Mouse (Mus musculus): Measurements from ENCODE around the gene Myh6. TPM values are rescaled to one million over a fixed set of nuclear protein-coding genes. Genes with fewer than 3 reads are reported as not detected.

The Myh6 gene
- polyA plus RNA-seq, 1 experiment from 2014 or later: 0.51 TPM

GRCm38 (mm10) chr14:54997297-54997696, 30.6 kb upstream of the Myh6 start:
- H3K9ac ChIP-seq (ENCODE audit: low read depth, low read length): no peak overlapping the region
- H3K4me2 ChIP-seq (ENCODE audit: low read depth, low read length): no peak overlapping the region
- no peaks in the 10 kb centered on the region for H3K4me1 ChIP-seq (ENCODE audit: control insufficient read depth, low read depth, low read length)
- no peak overlapping the region for H3K4me3 ChIP-seq (ENCODE audit: low read depth, low read length)
- no peaks in the 10 kb centered on the region for H3K36me3 ChIP-seq (ENCODE audit: control insufficient read depth, insufficient read depth)
- H3K27me3 ChIP-seq (ENCODE audit: control insufficient read depth, insufficient read depth, low read depth, low read length): no peaks in the 10 kb centered on the region
- 59% methylated on average over 4 of the region's 4 CpGs for WGBS (ENCODE audit: insufficient replicate concordance)
- no peak for ATAC-seq (ENCODE audit: low read depth)
- no peak overlapping the region for H3K27ac ChIP-seq (ENCODE audit: low read length)
- no peaks in the 10 kb centered on the region for H3K9me3 ChIP-seq (replicated peaks; ENCODE audit: control insufficient read depth, low read length)

GRCm38 (mm10) chr14:54996793-54997192, 30.1 kb upstream of the Myh6 start:
- no peak overlapping the region for H3K9ac ChIP-seq (ENCODE audit: low read depth, low read length)

GRCm38 (mm10) chr14:54995457-54996138, 28.9 kb upstream of the Myh6 start:
- Histone ChIP-seq H3K36me3 (ENCODE audit: control insufficient read depth, insufficient read depth) (no peaks in the 10 kb centered on the region), H3K27ac (ENCODE audit: low read length) (no peak overlapping the region), H3K4me1 (ENCODE audit: control insufficient read depth, low read depth, low read length) (no peaks in the 10 kb centered on the region), H3K9me3 (replicated peaks; ENCODE audit: control insufficient read depth, low read length) (no peaks in the 10 kb centered on the region), H3K27me3 (ENCODE audit: control insufficient read depth, insufficient read depth, low read depth, low read length) (no peaks in the 10 kb centered on the region; the same call in 1 of the 2 replicates), H3K9ac (ENCODE audit: low read depth, low read length) (no peak overlapping the region), H3K4me2 (ENCODE audit: low read depth, low read length) (no peak overlapping the region), H3K4me3 (ENCODE audit: low read depth, low read length) (no peak overlapping the region)
- WGBS (ENCODE audit: insufficient replicate concordance): 52% methylated on average over 14 of the region's 14 CpGs
- ATAC-seq (ENCODE audit: low read depth): no peak

More at GRCm38 (mm10) chr14:54996793-54997192, 30.1 kb upstream of the Myh6 start:
- Histone ChIP-seq H3K4me2 (ENCODE audit: low read depth, low read length) (no peak overlapping the region), H3K4me3 (ENCODE audit: low read depth, low read length) (no peak overlapping the region), H3K9me3 (replicated peaks; ENCODE audit: control insufficient read depth, low read length) (no peaks in the 10 kb centered on the region), H3K36me3 (ENCODE audit: control insufficient read depth, insufficient read depth) (no peaks in the 10 kb centered on the region), H3K27me3 (ENCODE audit: control insufficient read depth, insufficient read depth, low read depth, low read length) (no peaks in the 10 kb centered on the region), H3K4me1 (ENCODE audit: control insufficient read depth, low read depth, low read length) (no peaks in the 10 kb centered on the region), H3K27ac (ENCODE audit: low read length) (no peak overlapping the region)
- WGBS (ENCODE audit: insufficient replicate concordance): 57% methylated on average over 9 of the region's 9 CpGs
- ATAC-seq (ENCODE audit: low read depth): no peak

- Histone ChIP-seq H3K4me2 (ENCODE audit: low read depth, low read length) (no peak overlapping the region), H3K27ac (ENCODE audit: low read length) (no peak overlapping the region), H3K36me3 (ENCODE audit: control insufficient read depth, insufficient read depth) (no peaks in the 10 kb centered on the region), H3K9ac (ENCODE audit: low read depth, low read length) (no peak overlapping the region), H3K27me3 (ENCODE audit: control insufficient read depth, insufficient read depth, low read depth, low read length) (no peaks in the 10 kb centered on the region; the same call in 1 of the 2 replicates), H3K4me1 (ENCODE audit: control insufficient read depth, low read depth, low read length) (no peaks in the 10 kb centered on the region), H3K4me3 (ENCODE audit: low read depth, low read length) (no peak overlapping the region), H3K9me3 (replicated peaks; ENCODE audit: control insufficient read depth, low read length) (no peaks in the 10 kb centered on the region)
- ATAC-seq (ENCODE audit: low read depth): no peak
Observed at GRCm38 (mm10) chr14:54994869-54995186, 28.1 kb upstream of the Myh6 start.

- H3K36me3 ChIP-seq (ENCODE audit: control insufficient read depth, insufficient read depth): no peaks in the 10 kb centered on the region
- H3K27ac ChIP-seq (ENCODE audit: low read length): no peak within 1 kb of the TSS
- H3K4me1 ChIP-seq (ENCODE audit: control insufficient read depth, low read depth, low read length): no peaks in the 10 kb centered on the region
- no peaks in the 10 kb centered on the region; the same call in 1 of the 2 replicates for H3K27me3 ChIP-seq (ENCODE audit: control insufficient read depth, insufficient read depth, low read depth, low read length)
- no peak within 1 kb of the TSS for H3K4me3 ChIP-seq (ENCODE audit: low read depth, low read length)
- no peak for ATAC-seq (ENCODE audit: low read depth)
- no peaks in the 10 kb centered on the region for H3K9me3 ChIP-seq (replicated peaks; ENCODE audit: control insufficient read depth, low read length)
- H3K9ac ChIP-seq (ENCODE audit: low read depth, low read length): no peak within 1 kb of the TSS
- 41% methylated on average over 11 of the region's 11 CpGs for WGBS (ENCODE audit: insufficient replicate concordance)
- no peak within 1 kb of the TSS for H3K4me2 ChIP-seq (ENCODE audit: low read depth, low read length)
Observed at GRCm38 (mm10) chr14:54994136-54994868, 27.6 kb upstream of the Myh6 start, which contains the start of gene Myh7. Myh7 (minus strand) TSS chr14:54994626.

- no peak overlapping the region for H3K9ac ChIP-seq (ENCODE audit: low read depth, low read length)
- H3K9me3 ChIP-seq (replicated peaks; ENCODE audit: control insufficient read depth, low read length): no peaks in the 10 kb centered on the region
- ATAC-seq (ENCODE audit: low read depth): no peak
- no peak overlapping the region for H3K27ac ChIP-seq (ENCODE audit: low read length)
- H3K4me1 ChIP-seq (ENCODE audit: control insufficient read depth, low read depth, low read length): no peaks in the 10 kb centered on the region
- 41% methylated on average over 10 of the region's 10 CpGs for WGBS (ENCODE audit: insufficient replicate concordance)
- H3K4me3 ChIP-seq (ENCODE audit: low read depth, low read length): no peak overlapping the region
- no peaks in the 10 kb centered on the region for H3K36me3 ChIP-seq (ENCODE audit: control insufficient read depth, insufficient read depth)
- H3K4me2 ChIP-seq (ENCODE audit: low read depth, low read length): no peak overlapping the region
- H3K27me3 ChIP-seq (ENCODE audit: control insufficient read depth, insufficient read depth, low read depth, low read length): no peaks in the 10 kb centered on the region; the same call in 1 of the 2 replicates
Observed at GRCm38 (mm10) chr14:54993636-54994035, 26.9 kb upstream of the Myh6 start.

- Histone ChIP-seq H3K4me3 (ENCODE audit: low read depth, low read length) (no peak overlapping the region), H3K9me3 (replicated peaks; ENCODE audit: control insufficient read depth, low read length) (no peaks in the 10 kb centered on the region), H3K27me3 (ENCODE audit: control insufficient read depth, insufficient read depth, low read depth, low read length) (no peaks in the 10 kb centered on the region; the same call in 1 of the 2 replicates), H3K4me1 (ENCODE audit: control insufficient read depth, low read depth, low read length) (no peaks in the 10 kb centered on the region), H3K4me2 (ENCODE audit: low read depth, low read length) (no peak overlapping the region), H3K27ac (ENCODE audit: low read length) (no peak overlapping the region), H3K36me3 (ENCODE audit: control insufficient read depth, insufficient read depth) (no peaks in the 10 kb centered on the region), H3K9ac (ENCODE audit: low read depth, low read length) (no peak overlapping the region)
- WGBS (ENCODE audit: insufficient replicate concordance): 72% methylated on average over 10 of the region's 10 CpGs
- ATAC-seq (ENCODE audit: low read depth): no peak
Observed at GRCm38 (mm10) chr14:54992196-54992595, 25.5 kb upstream of the Myh6 start.

- no peak for ATAC-seq (ENCODE audit: low read depth)
- H3K4me1 ChIP-seq (ENCODE audit: control insufficient read depth, low read depth, low read length): no peaks in the 10 kb centered on the region
- H3K9me3 ChIP-seq (replicated peaks; ENCODE audit: control insufficient read depth, low read length): no peaks in the 10 kb centered on the region
- H3K27ac ChIP-seq (ENCODE audit: low read length): no peak overlapping the region
- H3K36me3 ChIP-seq (ENCODE audit: control insufficient read depth, insufficient read depth): no peaks in the 10 kb centered on the region
- no peak overlapping the region for H3K4me2 ChIP-seq (ENCODE audit: low read depth, low read length)
- 61% methylated on average over 8 of the region's 8 CpGs for WGBS (ENCODE audit: insufficient replicate concordance)
- no peaks in the 10 kb centered on the region; the same call in 1 of the 2 replicates for H3K27me3 ChIP-seq (ENCODE audit: control insufficient read depth, insufficient read depth, low read depth, low read length)
- H3K9ac ChIP-seq (ENCODE audit: low read depth, low read length): no peak overlapping the region
- no peak overlapping the region for H3K4me3 ChIP-seq (ENCODE audit: low read depth, low read length)
Observed at GRCm38 (mm10) chr14:54989886-54990441, 23.2 kb upstream of the Myh6 start.

- no peak for ATAC-seq (ENCODE audit: low read depth)
- Histone ChIP-seq H3K27me3 (ENCODE audit: control insufficient read depth, insufficient read depth, low read depth, low read length) (no peaks in the 10 kb centered on the region; the same call in 1 of the 2 replicates), H3K9me3 (replicated peaks; ENCODE audit: control insufficient read depth, low read length) (no peaks in the 10 kb centered on the region), H3K4me3 (ENCODE audit: low read depth, low read length) (no peak overlapping the region), H3K4me2 (ENCODE audit: low read depth, low read length) (no peak overlapping the region), H3K27ac (ENCODE audit: low read length) (no peak overlapping the region), H3K36me3 (ENCODE audit: control insufficient read depth, insufficient read depth) (no peaks in the 10 kb centered on the region), H3K4me1 (ENCODE audit: control insufficient read depth, low read depth, low read length) (no peaks in the 10 kb centered on the region), H3K9ac (ENCODE audit: low read depth, low read length) (no peak overlapping the region)
- WGBS (ENCODE audit: insufficient replicate concordance): 71% methylated on average over 13 of the region's 13 CpGs
Observed at GRCm38 (mm10) chr14:54988882-54989281, 22.2 kb upstream of the Myh6 start.
